In the genomic region with DNA sequence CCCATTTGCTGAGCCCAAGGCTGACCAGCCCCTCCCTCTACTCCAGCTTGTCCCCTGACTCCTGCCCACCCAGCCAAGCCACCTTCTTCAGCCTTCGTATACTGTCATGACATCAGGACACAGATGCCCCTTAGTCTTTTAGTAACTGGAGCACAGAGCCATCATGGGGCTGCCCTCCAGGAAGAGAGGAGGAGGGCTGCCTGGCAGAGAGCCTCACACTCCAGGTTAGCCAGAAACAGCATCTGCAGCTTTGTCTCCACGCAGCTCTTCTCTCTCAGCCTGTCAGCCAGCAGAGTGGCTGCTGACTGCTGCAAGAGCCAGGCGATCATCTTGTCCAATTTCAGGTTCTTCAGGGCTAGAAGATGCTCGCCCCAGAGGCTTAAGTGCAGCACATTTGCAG, we compare ENCODE assay signal across 22 mouse cellular contexts. TPM values are rescaled to one million over a fixed set of nuclear protein-coding genes. Genes with fewer than 3 reads are reported as not detected.
DNase-seq lines count a peak whose midpoint lies in the region; TF ChIP-seq lines count a peak whose summit lies in the region.
"Had no signal": no experiment of that assay in that cellular context is flagged by ENCODE, and none has a peak within 500 bp of the region (broad histone marks: within the 10 kb centered on the region; RNA-seq: fewer than 3 reads in every experiment).

No protein-coding gene starts in this region.

- no peaks in the 10 kb centered on the region for H3K9me3 ChIP-seq in heart, embryonic 10.5 days
- H3K9me3 ChIP-seq: forebrain, embryonic 10.5 days; forebrain, embryonic 13.5 days; G1E had no signal

- DNase-seq in cerebellum, postnatal 10 days = peak; percentile 47 to 63
- no peak for DNase-seq in cerebellum, adult 2 months
- DNase-seq in heart, embryonic 10.5 days (ENCODE audit: low spot score) = peak; percentile 73
- no peak for DNase-seq in heart, postnatal 25 days (ENCODE audit: low spot score)
- no peak for DNase-seq in lung, adult 2 months
- no peak for DNase-seq in lung, postnatal 25 days (ENCODE audit: low spot score)
- DNase-seq in brain, adult 2 months (ENCODE audit: low read depth, low spot score) = peak; percentile 52
- no peak for DNase-seq in urinary bladder, postnatal 14 days (ENCODE audit: low spot score)
- DNase-seq: adrenal gland, adult 2 months; adrenal gland, postnatal 14 days; B cell, adult 2 months; cerebellum, adult 11-12 months; gastrocnemius, postnatal 25 days; heart, adult 2 months; heart, postnatal 4 days had no signal

- intact Hi-C loops in heart, postnatal 25 days (cut with DNase I) = no loop called here

- peaks cover 86% of the 10 kb centered on the region for H3K36me3 ChIP-seq in heart, embryonic 10.5 days

- WGBS in cerebellum, adult 2 months = 30% methylated on average over 4 of the region's 4 CpGs
- 79% methylated on average over 4 of the region's 4 CpGs for WGBS in heart, embryonic 10.5 days
- 84% methylated on average over 4 of the region's 4 CpGs for WGBS in lung, adult 2 months

- H3K4me3 ChIP-seq in cerebellum, adult 2 months (replicated peaks; ENCODE audit: insufficient read depth, low read depth, low read length) = no peak overlapping the region
- H3K4me3 ChIP-seq in heart, embryonic 10.5 days = no peak overlapping the region
- H3K4me3 ChIP-seq in lung, adult 2 months (replicated peaks; ENCODE audit: extremely low read depth, low read depth, low read length) = no peak overlapping the region
- H3K4me3 ChIP-seq: forebrain, embryonic 10.5 days; forebrain, embryonic 13.5 days; heart, adult 2 months had no signal

- no peaks in the 10 kb centered on the region for H3K4me1 ChIP-seq in cerebellum, adult 2 months (ENCODE audit: control insufficient read depth, insufficient read depth, low read length)
- H3K4me1 ChIP-seq in heart, embryonic 10.5 days = no peaks in the 10 kb centered on the region
- H3K4me1 ChIP-seq in lung, adult 2 months (ENCODE audit: control insufficient read depth, insufficient read depth, low read length) = no peaks in the 10 kb centered on the region
- H3K4me1 ChIP-seq: forebrain, embryonic 10.5 days; forebrain, embryonic 13.5 days had no signal

- TF ChIP-seq CTCF in cerebellum, adult 2 months (IDR thresholded peaks at IDR 0.05; ENCODE audit: borderline replicate concordance, insufficient read depth, low read depth, low read length) = no peak
- TF ChIP-seq CTCF in lung, adult 2 months (IDR thresholded peaks at IDR 0.05; ENCODE audit: insufficient read depth, low read length) = no peak

- H3K27ac ChIP-seq in cerebellum, adult 2 months (ENCODE audit: insufficient read depth, low read length) = no peak overlapping the region
- H3K27ac ChIP-seq in heart, embryonic 10.5 days = no peak overlapping the region
- H3K27ac ChIP-seq: forebrain, embryonic 10.5 days; forebrain, embryonic 13.5 days; heart, adult 2 months; hindbrain, embryonic 14.5 days; hindbrain, postnatal 0 days had no signal

- no peak for TF ChIP-seq POLR2A in cerebellum, adult 2 months (IDR thresholded peaks at IDR 0.05; ENCODE audit: borderline replicate concordance, insufficient read depth, low read length)
- 0 out of 2 replicates have a peak, but pooled peaks have one; percentile 5 for TF ChIP-seq POLR2A in lung, adult 2 months (IDR thresholded peaks at IDR 0.05; ENCODE audit: borderline replicate concordance, extremely low read depth, low read depth, low read length)

- no peaks in the 10 kb centered on the region for H3K27me3 ChIP-seq in cerebellum, adult 2 months (ENCODE audit: control insufficient read depth, insufficient read depth, low read length)
- 0 out of 2 replicates have a peak, but pooled peaks cover 4% of the 10 kb centered on the region for H3K27me3 ChIP-seq in heart, embryonic 10.5 days (ENCODE audit: insufficient read depth, poor library complexity, severe bottlenecking)
- H3K27me3 ChIP-seq: CH12.LX; forebrain, embryonic 13.5 days had no signal

RNA-seq across cellular contexts. Expression of a gene that starts 9.3 kb away (rescaled TPM):
- polyA plus RNA-seq in cerebellum, adult 2 months (2012; rRNA removed) = 98.3 and 101 TPM in 2 replicates
- polyA plus RNA-seq in heart, embryonic 10.5 days (2016; fragmentation: Nextera tagmentation; extraction: Ambion mirVana) = 340 and 349 TPM in 2 replicates
- total RNA-seq in heart, postnatal 25 days (2021) = 10 to 100 TPM; 63.6 to 68.4 TPM
- polyA plus RNA-seq in lung, adult 2 months (2012; rRNA removed) = 194 and 198 TPM in 2 replicates

RNA-seq across cellular contexts. Expression of a gene that starts 12.3 kb away (rescaled TPM):
- 404 and 437 TPM in 2 replicates for polyA plus RNA-seq in cerebellum, adult 2 months (2012; rRNA removed)
- polyA plus RNA-seq in heart, embryonic 10.5 days (2016; fragmentation: Nextera tagmentation; extraction: Ambion mirVana) = 27.8 and 42.2 TPM in 2 replicates
- total RNA-seq in heart, postnatal 25 days (2021) = 100 to 1,000 TPM; 560 to 591 TPM
- polyA plus RNA-seq in lung, adult 2 months (2012; rRNA removed) = 178 and 182 TPM in 2 replicates

RNA-seq across cellular contexts. Expression of a gene that starts 54.0 kb away (rescaled TPM):
- polyA plus RNA-seq in cerebellum, adult 2 months (2012; rRNA removed) = 12.6 and 15.4 TPM in 2 replicates
- polyA plus RNA-seq in heart, embryonic 10.5 days (2016; fragmentation: Nextera tagmentation; extraction: Ambion mirVana) = 4.5 and 5.2 TPM in 2 replicates
- total RNA-seq in heart, postnatal 25 days (2021) = 1 to 10 TPM; 1.3 to 1.8 TPM
- 2.6 and 2.9 TPM in 2 replicates for polyA plus RNA-seq in lung, adult 2 months (2012; rRNA removed)
- total RNA-seq: CH12.LX, G1E had no signal
- polyA plus RNA-seq: G1E; inflammation-experienced regulatory T-cells, adult 6 months had no signal

Comparison
In these comparisons a context has a peak if more than half of its experiments do, and no peak if none do; other contexts are left out.
1. DNase-seq: peak in cerebellum, postnatal 10 days (2 of 2), heart, embryonic 10.5 days (single experiment) and brain, adult 2 months (single experiment); none in cerebellum, adult 2 months (0 of 2), heart, postnatal 25 days (single experiment), lung, adult 2 months (single experiment), lung, postnatal 25 days (single experiment) and urinary bladder, postnatal 14 days (single experiment).